Mouse (Mus musculus) left cerebral cortex, adult 11 months (tissue): ENCODE results near the gene Kcnj1.
A peak's percentile ranks its signal among the peaks of the same experiment; 100 is the strongest.

Experiments used
- DNase-seq: peaks from one replicate; pipeline ENCODE4 v3.0.0; 2022; ENCODE audit warnings: low spot score

Kcnj1 gene

DNA sequence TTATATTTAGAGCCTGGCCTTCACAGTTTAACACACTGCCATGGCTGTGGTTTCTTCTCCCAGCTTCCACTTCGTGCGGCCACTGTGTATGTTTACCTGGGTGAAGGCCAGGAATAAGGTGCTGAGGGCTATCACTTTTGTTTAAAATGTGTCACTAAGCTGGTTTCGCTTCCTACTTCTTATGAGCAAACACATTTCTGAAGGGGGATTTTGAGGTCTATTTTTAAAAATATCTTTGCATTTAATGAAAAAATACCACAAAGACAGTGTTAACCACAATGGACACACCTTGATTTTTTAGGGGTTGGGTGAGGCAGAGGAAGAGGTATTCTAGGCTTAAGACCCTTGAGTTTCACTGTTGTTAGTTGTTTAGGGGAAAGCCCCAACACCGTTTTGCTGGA is 22.5 kb downstream of the Kcnj1 start:
- no peak for DNase-seq

DNA sequence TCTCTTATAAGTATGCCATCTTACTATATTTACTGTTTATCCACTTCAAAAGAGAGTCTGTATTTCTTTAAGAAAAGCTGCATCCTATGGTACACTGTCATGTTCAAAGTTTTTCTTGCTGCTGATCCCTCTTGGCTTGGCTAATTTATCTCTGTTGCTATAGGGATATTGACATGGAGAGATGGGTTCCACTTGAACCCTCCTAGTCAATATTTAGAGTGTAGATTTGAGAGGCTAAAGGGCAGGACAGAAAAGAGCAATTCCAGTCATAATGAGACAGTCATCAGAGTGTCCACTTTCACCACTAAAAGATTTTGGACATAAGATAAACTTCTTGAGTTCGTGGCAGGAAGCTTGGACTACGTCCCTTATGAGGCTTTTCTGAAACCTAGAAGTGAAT is 27.9 kb downstream of the Kcnj1 start:
- no peak for DNase-seq

DNA sequence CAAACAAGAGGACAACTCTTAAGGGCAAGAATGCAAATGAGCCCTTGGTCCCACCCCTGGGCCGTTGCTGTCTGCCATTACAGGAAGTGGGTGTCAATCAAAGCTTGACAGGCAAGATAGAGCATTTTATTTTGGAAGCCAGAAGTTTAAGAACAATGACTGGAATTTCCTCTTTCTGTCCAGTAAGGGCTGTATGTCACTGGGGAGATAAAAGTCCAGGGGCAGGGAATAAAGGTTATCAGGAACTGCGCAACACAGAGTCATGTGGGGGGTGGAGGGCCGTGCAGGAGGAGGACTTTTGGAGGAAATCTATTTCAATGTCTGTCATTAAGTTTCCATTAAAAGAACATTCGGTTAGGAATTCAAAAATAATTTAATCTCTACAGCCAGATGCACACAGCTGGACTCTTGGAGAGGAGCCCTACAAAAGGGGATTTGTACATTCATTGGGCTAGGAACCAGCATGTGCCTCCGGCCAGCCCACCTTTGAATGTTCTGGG is 28.4 kb downstream of the Kcnj1 start:
- DNase-seq: no peak

DNA sequence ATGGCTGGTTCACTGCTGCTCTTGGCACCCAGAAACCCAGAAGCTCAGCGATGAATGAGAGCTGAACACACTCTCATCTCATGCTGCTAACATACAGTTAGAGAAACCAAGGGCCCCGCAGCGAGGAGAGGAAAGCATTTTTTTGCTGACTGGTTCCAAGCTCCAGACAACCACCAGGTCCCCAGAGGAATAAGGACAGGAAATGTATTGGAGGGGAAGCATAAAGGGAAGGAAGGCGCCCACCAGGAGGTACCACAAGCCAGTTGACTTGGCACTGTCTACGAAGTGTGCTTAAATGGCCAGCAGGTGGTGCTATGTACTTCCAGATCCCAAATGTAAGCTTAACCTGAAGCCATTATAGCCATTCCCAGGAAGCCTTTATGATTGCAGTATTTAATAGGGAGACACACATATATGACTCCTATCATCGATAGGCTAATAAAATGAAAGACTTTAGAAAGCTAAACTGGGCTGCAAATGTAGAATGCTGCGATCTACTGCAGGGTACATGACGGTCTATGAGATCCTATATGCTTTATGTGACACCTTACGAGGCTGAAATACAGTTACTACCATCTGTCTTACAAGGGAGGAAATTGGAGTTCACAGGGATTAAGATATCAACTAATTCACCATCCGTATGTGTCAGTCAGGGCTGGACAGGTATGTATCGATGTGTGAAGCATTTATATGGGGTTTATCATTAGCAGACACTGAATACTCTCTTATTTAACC is 33.1 kb downstream of the Kcnj1 start:
- DNase-seq: peak; percentile 47

DNA sequence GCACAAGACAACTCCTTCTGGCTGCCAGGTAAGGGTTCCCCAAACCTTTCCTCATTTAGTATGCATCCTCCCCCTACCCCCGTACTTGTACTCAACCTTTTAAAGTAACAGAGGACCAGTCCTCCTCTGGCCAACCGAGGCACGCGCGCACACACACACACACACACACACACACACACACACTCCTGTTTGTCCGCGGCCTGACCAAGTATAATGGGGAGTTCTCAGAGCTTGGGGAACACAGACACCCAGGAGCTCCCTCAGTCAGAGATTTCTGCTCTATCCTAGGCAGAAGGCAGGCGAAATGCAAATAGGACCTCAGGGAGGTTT is 36.4 kb downstream of the Kcnj1 start:
- DNase-seq: no peak

DNA sequence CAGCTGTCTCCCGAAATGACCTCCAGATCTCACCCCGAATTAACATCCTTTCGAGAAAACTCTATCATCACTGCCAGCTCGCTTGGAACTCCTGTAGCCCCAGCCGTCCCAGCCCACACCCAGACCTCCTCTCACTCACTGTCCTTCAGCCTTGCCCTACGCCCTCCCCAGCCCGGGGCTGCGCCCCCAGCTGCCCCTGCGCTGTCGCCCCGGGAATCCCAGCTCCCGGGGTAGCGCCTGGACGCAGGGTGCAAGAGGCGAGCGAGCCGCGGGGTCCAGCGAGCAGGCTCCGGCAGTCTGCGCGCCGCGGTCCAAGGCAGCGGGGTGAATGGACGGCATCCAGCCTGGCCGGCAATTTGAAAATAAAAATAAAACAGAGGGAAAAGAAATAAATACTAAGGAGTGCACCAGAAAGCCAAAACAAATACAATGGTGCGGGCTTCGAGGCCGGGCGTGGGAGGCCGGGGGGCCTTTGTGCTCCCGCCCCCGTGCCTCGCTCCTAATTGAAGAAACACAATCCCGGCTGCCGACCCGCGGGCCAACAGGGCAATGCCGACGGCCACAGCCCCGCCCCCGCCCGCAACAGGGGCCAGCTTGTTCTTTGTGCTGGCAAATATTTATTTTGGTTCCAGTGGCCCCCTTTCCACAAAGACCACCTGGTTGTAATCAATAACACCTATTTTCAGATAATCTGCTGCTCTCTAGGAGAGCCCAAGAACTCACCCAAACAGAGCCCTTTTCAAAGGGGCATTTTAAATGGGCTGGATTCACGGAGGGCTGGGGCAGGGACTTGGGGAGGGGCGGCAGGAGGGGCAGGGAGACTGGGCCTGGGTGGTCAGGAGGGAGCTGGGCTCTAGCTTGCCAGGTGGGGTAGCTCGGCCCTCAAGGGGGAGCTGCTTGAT is 37.0 kb downstream of the Kcnj1 start:
- no peak for DNase-seq

DNA sequence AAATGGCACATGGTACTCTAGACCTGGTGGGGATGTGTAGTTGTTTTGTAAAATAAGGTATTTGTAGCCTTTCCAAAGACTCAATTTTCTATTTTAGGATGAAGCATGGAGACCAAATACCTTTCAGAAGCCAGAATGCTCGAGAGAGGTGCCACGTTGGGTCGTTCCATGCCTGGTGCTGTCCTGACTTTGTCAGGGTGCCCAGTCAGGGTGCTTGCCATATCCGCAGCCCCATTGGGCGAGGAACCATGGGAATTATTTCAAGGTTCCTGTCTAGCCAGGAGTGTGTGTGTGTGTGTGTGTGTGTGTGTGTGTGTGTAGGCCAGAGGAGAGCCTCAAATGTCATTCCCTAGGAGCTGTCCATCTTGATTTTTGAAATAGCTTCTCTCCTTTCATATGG is 38.4 kb downstream of the Kcnj1 start:
- no peak for DNase-seq

DNA sequence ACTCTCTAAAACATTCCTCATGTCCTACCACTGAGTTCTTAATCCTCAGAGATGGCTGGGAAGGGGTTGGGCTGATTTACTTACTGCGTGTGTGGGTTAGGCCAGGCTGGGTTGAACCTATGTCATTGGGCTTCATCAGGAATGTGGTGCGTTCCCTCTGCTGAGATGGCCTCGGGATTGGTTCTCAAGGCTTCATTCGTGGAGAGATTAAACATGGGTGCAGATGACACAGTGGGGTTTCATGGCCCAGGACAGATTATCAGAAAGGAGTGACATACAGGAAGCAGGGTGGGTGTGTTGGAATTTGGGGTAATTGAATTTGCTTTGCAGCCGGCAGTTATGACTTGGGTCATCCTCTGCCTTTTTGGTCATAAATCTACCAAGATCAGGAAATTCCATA is 39.2 kb downstream of the Kcnj1 start:
- DNase-seq: no peak

DNA sequence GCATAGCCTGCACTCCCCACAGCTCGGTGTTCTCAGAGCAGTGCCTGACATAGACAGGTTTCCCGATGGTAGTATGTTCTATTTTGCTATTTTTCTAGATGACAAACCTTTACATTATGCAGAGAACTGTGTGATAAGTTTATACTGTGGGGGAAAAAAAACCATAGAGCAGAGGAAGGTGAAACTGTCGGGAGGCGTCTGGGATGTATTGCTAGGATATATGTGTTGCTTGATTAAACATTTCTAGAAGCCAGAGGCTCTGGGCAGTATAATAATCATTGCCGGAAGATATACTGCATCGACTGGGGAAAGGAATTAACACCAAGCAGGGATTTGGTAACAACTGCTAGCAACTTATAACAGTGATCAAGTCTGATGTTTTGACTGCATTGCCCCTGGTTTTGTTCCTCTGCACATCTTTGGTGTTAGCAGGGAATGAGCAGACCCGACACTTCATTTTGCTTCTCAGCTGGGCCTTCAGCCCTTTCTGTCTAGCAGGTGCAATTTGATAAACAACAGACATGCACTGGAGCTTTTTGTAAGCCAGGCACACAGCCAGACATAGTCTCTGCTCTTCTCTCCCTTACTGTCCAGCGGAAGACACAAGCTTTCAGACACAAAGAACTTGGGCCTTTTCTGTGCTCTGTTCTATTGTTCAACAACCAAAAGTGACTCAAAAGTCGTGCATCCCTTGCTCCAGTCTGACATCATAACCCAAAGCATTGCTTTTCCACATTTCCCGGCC is 40.7 kb downstream of the Kcnj1 start:
- no peak for DNase-seq

DNA sequence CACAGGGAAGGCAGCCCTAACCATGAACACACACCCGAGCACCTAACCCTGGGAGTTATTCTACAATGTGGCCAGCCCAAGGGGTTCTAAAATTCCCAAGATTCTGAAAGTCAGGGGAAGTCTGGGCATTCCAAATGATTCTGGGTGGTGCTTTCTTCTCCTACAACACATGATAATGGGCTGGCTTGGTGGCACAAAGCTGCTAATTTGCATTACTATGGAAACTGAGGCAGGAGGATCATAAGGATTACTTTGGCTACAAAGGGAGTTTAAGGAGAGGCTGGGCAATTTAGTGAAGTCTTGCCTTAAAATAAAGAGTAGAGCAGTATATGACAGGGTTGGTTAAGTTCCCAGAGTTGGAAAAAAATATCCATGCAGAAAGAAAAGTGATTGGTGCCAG is 42.7 kb downstream of the Kcnj1 start:
- DNase-seq: no peak

DNA sequence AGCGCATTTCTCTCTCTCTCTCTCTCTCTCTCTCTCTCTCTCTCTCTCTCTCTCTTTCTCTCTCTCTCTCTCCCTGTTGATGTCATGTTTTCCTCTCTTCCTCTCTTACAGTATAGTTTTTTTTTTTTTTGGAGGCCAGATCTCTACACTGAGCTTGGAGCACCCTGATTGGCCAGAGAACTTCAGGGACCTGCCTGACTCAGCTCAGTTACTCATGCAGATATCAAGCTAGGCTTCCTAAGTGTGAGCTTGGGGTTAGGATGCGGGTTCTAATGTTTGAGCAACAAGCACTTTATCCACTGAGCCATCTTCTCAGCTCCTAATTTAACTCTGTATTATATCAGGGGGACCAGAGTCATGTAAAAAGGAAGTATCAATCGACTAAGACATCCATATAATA is 43.7 kb downstream of the Kcnj1 start:
- no peak for DNase-seq

DNA sequence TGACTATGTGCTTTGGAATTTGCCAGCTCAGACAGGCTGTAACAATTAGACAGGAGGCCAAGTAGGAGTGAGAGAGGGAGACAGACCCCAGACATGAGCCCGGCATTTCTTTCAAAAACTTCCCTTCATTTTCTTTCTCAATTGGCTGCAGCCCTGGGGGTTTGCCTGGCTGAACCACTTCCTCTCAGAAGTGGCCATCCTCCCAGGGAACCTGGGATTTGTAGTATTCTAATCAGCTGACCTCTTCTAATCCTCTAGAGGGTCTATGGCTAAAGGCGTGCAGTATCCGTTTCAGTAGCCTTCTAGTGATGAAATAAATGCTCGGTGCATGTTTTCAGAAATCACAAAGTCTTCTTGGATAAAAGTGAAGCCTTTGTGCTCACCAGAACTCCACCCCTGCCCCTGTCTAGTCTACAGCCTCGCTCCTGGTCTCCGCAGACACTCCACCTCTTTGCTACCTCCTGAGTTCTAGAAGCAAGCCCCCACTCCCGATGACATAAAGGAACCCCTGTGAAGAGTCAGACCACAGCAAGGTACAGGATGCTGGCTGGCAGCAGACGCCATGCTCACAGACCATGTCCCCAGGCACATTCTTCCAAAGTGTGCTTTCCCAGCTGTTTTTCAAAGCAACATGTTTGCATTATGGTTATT is 45.3 kb downstream of the Kcnj1 start:
- DNase-seq: no peak

DNA sequence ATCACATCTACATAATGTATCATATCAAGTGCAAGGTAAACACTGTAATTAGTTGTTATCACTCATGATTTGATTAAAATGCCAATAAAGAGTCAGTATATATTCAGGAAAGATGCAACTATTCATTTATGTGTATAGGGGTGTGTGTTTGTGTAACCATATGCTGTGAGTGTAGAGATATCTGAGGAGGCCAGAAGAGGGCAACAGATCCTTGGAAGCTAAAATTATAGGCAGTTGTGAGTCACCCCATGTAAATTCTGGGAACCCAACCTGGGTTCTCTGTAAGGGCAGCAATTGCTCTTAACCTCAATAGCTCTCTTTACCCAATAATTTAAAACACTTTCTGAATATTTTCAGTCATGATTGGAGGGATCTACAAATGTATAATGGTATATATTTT is 48.4 kb downstream of the Kcnj1 start:
- DNase-seq: no peak

DNA sequence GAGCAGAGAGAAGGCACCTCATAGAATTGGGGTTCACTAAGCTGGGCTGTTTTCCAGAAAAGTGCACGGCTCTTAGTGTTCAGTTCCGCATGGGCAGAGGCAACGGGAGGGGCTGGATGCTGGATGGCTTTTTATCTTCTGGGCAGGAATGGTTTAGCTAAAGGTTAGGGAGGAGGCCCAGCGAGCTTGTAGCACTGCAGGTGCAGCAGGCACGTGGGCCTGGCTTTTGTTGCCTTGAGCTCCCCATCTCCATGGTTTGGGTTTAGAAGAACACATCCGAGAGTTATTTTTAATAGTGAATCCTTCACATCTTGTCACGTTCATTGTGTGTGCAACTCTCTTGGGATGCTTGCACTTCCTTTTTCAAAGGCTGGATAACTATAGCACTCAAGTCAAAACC is 53.0 kb downstream of the Kcnj1 start:
- DNase-seq: no peak

DNA sequence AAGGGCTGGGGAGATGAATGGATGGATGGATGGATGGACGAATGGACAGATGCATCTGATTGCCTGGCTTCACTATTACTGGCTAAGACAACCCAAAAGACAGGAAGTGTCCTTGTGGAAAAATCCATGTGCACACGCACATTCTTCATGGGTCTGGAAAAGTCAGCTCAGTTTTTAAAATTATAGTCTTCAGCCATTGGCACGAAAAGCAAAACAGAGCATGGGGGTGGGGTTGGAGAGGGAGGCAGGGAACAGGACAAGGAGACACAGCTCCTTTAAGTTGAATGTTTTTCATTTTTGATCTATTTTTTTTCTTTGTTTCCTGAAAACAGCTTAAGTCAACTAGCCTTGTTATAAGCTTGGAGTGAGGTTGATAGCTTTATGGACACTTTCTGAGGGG is 58.8 kb downstream of the Kcnj1 start:
- no peak for DNase-seq

DNA sequence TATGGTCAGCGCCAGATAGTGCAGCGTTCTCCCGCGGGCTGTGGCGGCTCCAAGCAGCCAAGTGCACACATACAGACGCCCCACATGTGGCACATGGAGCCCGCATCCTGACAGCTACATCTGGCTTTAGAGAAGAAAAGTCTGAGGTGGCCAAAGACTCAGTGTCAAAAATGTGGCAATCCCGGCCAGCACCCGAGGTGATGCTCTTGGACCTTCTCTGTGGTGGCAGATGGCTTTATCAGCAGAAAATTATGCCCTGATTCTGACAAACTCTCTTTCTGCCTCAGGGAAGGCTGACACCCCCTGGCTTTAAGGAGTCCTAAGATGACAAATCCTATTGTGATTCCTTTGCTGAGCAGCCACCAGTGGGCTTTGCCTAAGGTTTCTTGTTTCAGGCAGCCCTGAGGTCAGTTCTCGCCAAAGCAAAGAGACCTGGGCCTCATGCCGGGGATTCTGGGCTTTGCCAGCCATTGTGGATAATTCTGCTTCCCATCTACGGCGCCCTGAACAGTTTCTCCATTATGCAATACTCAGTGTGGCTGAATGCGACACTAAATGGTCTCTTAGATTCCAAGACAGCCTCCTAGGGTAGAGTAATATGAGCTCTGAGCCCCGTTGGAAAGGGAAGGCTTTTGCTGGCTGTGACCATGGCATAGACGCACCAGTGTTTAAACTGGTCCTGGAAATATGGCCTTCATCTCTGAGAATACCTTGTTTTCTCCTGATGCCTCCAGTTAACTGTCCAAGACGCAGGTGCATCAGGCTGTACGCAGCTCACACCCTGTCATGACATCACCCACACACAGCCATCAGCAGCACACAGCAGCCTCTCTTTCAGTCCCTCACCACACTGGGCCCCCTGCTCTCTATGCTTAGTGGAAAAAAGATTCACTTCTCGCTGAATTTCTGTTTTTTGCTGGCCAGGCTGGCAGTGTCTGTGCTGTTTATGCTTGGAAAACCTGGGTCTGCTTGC is 62.2 kb downstream of the Kcnj1 start:
- no peak for DNase-seq

DNA sequence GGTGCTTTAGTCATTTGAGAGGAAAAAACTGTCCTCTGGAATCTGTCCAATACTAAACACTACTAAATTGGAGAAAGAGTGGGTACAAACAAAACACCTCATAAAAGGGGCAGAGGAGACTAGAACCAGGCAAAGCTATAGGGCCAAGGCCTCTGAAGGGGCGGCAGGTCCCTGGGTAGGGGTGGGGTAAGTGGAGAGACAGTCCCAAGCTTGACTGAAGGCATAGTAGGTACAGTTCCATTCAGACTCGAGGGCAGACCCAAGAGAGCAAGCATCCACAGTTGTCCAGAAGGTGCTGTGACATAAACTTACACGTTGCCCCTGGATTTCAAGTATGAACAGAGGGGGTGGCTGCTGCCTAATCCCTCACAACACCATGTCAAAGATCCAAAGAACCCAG is 70.8 kb downstream of the Kcnj1 start:
- DNase-seq: no peak

DNA sequence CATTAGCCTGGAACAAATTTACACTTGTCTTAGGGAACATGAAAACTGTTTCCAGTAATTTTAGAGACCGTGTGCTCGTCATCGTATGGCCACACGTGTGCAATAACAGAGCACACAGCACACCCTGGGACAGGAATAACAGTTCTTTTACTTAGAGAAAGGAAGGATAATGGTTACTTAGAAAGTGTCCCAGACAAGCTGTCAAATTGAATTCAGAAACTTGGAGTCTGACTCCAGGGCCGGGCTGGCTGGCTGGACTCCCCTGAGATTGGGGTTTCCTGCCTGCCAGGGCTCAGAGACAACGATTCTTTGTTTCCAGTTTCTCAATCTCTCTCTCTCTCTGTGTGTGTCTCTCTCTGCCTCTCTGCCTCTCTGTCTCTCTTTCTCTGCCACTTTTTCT is 71.5 kb downstream of the Kcnj1 start:
- no peak for DNase-seq

DNA sequence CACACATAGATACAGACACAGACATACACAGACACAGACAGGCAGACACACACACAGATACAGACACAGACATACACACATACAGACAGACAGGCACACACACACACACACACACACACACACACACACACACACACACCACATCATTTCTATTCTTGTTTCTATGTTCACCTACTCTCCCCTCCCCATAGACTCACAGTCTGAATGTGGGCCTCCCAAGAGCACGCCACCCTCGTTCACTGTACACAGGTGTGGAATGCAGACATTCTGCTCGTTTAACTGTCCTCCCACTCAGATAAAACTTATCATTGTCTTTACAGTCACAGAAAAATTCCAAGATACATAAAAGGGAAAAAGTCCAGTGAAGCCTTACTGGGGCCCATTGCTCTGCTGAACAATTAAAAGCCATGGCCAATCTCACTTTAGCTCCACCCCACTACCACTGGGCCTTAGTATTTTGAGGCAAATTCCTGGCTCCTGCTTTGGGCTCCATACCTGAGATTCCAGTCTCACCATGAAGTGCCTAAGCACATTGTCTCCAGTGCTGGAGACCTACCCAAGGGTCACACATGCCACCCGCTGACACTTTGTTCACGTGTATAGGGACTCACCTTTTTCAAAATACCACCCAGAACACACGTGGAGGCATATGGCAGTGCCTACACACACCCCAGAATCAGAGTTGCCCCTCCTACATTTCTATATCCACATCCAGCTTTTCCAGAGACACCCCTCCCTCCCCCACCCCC is 72.3 kb downstream of the Kcnj1 start:
- no peak for DNase-seq

DNA sequence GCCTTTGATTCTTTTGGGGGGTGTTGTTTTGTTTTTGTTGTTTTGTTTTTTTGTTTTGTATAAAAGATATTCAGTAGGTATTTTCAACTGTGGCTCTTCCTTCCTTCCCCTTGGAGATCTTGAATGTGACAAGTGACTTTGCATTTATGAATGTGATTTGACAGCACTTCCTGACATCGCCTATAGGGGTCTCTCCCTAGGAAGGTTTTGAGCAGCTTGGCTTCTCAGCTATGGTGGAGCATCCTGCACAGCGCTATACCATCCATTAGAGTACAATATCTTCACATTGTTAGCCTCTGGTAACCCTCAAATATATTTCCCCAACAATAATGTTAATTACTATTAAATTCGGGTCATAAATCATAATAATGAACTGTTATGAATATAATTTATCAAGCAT is 73.5 kb downstream of the Kcnj1 start:
- no peak for DNase-seq
